Mouse (Mus musculus): ENCODE measurements around the gene Naaa.

Gene Naaa

DNA sequence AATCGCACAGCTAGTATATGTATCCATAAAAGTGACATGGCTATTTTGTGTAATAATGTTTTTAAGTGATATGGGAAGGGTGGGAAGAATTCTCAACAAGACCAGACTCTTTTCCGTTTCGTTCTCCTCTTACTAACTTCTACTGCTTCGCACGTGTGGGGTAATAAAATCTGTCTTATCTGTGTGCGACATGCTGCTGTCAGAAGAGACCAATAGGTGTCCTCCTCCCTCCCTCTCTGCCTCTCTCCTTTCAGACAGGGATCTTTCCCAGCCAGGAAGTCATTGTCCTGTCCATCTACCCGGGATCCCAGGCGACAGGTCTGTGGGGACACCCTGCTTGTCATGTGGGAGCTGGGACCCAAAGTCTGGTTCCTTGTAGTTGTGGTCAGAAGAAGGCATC, 67.8 kb downstream of the Naaa start:
- no peak for DNase-seq
